Mouse (Mus musculus) kidney, postnatal 0 days (tissue): ENCODE results near the gene Nprl2. TPM values are rescaled to one million over a fixed set of nuclear protein-coding genes. Genes with fewer than 3 reads are reported as not detected.

ENCODE experiments used
- ATAC-seq: fragments of 200-750 bp; cut with Nextera tagmentation; replicated peaks from 2 replicates; pipeline ENCODE4 v1.8.0; 2017; ENCODE audit warnings: low read depth, moderate number of reproducible peaks, moderate TSS enrichment, moderate library complexity; ENCODE audit not compliant: low FRiP score
- DNase-seq: peaks from one replicate; pipeline ENCODE4 v3.0.0-alpha.2; 2016; ENCODE audit warnings: low spot score
- H3K27ac ChIP-seq: fragments of 300-500 bp; sonication (generic); 2 replicates; pipeline ENCODE4 v1.5.1; 2014; ENCODE audit warnings: mild to moderate bottlenecking
- H3K27me3 ChIP-seq: fragments of 300-500 bp; sonication (generic); 2 replicates; pipeline ENCODE4 v1.6.1; 2014; ENCODE audit warnings: low read length, mixed read lengths; ENCODE audit not compliant: insufficient read depth
- H3K36me3 ChIP-seq: fragments of 300-500 bp; sonication (generic); 2 replicates; pipeline ENCODE4 v1.6.1; 2014; ENCODE audit warnings: low read length, mixed read lengths; ENCODE audit not compliant: insufficient read depth
- H3K4me1 ChIP-seq: fragments of 300-500 bp; sonication (generic); replicated peaks from 2 replicates; pipeline ENCODE4 v1.6.1; 2014; ENCODE audit warnings: antibody characterized with exemption, low read length, mixed read lengths; ENCODE audit not compliant: insufficient read depth
- H3K4me2 ChIP-seq: fragments of 300-500 bp; sonication (generic); 2 replicates; pipeline ENCODE4 v1.6.1; 2014; ENCODE audit warnings: mild to moderate bottlenecking, low read length, moderate library complexity, mixed read lengths
- H3K4me3 ChIP-seq: fragments of 300-500 bp; sonication (generic); replicated peaks from 2 replicates; pipeline ENCODE4 v1.5.1; 2014; ENCODE audit warnings: low read depth, low read length
- H3K9ac ChIP-seq: fragments of 300-500 bp; sonication (generic); 2 replicates; pipeline ENCODE4 v1.6.1; 2014; ENCODE audit warnings: low read depth, low read length
- H3K9me3 ChIP-seq: fragments of 300-500 bp; sonication (generic); replicated peaks from 2 replicates; pipeline ENCODE4 v1.6.1; 2016; ENCODE audit warnings: low read length, inconsistent platforms, mixed read lengths
- CTCF ChIP-seq: IDR thresholded peaks from 2 replicates; pipeline ENCODE4 v1.5.1; 2016; ENCODE audit warnings: antibody characterized with exemption, low read depth, mild to moderate bottlenecking, moderate library complexity
- WGBS: fragments of 180-500 bp; shearing (Covaris S2); extraction: QIAGEN DNeasy Blood & Tissue Kit; methylation state at CpG from one replicate; pipeline ENCODE4 v1.1.7; 2014; 5-methylcytosine and 5-hydroxymethylcytosine counted together
- polyA plus RNA-seq: library from polyadenylated mRNA; unstranded; fragments of >200 nt; fragmentation: Nextera tagmentation; extraction: Ambion mirVana; gene quantifications from 2 replicates; pipeline ENCODE4 v1.2.1, GENCODE M21; 2015

Gene Nprl2
- polyA plus RNA-seq, 1 experiment from 2014 or later, result 43.8 TPM

DNA sequence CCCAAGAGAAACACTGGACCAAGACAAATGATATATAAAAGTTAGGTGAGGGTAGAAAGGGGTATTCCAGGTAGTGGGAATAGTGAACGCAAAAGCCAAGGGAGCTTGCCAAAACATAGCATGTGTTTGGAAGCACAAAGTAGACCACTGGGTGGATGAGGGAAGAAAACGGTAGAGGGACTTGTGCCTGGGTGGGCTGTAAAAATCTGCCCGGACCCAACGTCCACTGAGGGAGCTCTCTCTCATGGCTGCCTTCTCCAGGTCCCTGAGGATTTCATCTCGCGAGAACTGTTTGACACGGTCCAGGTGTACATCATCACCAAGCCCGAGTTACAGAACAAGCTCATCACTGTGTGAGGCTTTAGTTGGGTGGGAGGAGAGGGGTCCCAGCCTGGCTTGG is 695 bp downstream of the Nprl2 start:
- DNase-seq, result peak; percentile 71
- peaks cover 20% of the 10 kb centered on the region; the same call in 1 of the 2 replicates for H3K4me1 ChIP-seq
- peak overlapping the region; percentile 80 for H3K27ac ChIP-seq
- no peaks in the 10 kb centered on the region for H3K9me3 ChIP-seq
- H3K27me3 ChIP-seq, result no peaks in the 10 kb centered on the region
- H3K9ac ChIP-seq, result peak overlapping the region; percentile 67
- no peak for TF ChIP-seq CTCF
- H3K4me2 ChIP-seq, result peak overlapping the region; percentile 95
- peak overlapping the region; percentile 70 for H3K4me3 ChIP-seq
- peaks cover 29% of the 10 kb centered on the region for H3K36me3 ChIP-seq
- WGBS, result 26% methylated on average over 8 of the region's 8 CpGs
- ATAC-seq, result no peak; the same call in 1 of the 2 replicates

DNA sequence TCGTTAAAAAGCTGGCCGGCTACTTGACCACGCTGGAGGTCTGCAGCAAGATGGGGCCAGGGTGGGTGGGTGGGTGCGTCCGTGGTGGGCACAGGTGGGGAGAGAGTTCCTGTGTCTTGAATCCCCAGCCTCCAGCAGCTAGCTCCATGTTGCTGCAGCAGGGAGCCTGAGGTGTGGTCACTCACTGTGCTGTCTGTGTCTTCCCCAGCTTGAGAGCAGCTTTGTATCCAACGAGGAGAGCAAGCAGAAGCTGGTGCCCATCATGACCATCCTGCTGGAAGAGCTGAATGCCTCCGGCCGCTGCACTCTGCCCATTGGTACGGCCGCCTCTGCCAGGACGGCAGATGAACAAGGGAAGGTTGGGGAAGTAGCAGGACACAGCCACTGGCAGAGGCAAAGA is 1.3 kb downstream of the Nprl2 start:
- ATAC-seq (no peak), DNase-seq (no peak)
- no peak overlapping the region for H3K4me3 ChIP-seq
- peaks cover 23% of the 10 kb centered on the region for H3K36me3 ChIP-seq
- peak overlapping the region; percentile 95; the same call in 1 of the 2 replicates for H3K4me2 ChIP-seq
- H3K4me1 ChIP-seq, result peaks cover 20% of the 10 kb centered on the region; the same call in 1 of the 2 replicates
- WGBS, result 86% methylated on average over 11 of the region's 11 CpGs
- TF ChIP-seq CTCF, result no peak
- H3K27me3 ChIP-seq, result no peaks in the 10 kb centered on the region
- H3K9ac ChIP-seq, result 0 out of 2 replicates have a peak overlapping the region, but pooled peaks have one; percentile 67
- H3K9me3 ChIP-seq, result no peaks in the 10 kb centered on the region
- no peak overlapping the region for H3K27ac ChIP-seq

DNA sequence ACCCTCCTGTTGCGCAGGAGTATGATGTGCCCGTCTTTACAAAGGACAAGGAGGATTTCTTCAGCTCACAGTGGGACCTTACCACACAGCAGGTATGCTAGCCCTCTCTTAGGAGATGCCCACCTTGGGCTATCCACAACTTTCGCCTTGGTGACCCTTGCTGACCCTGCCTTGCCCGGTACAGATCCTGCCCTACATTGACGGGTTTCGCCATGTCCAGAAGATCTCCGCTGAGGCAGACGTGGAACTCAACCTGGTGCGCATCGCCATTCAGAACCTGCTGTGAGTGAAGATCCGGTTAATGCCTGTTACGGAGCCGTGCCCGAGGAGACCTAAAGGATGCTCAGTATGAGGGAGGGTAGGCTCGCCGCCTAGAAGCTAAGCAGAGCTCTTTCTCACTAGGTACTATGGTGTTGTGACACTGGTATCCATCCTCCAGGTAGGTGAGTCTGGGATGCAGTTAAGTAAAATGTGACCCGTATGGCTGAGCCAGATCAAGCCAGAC is 2.2 kb downstream of the Nprl2 start:
- DNase-seq (no peak), ATAC-seq (no peak)
- no peak overlapping the region for H3K4me2 ChIP-seq
- H3K27me3 ChIP-seq, result no peaks in the 10 kb centered on the region
- 95% methylated on average over 17 of the region's 17 CpGs for WGBS
- H3K9me3 ChIP-seq, result no peaks in the 10 kb centered on the region
- H3K4me3 ChIP-seq, result no peak overlapping the region
- H3K36me3 ChIP-seq, result peaks cover 13% of the 10 kb centered on the region; the same call in 1 of the 2 replicates
- H3K9ac ChIP-seq, result no peak overlapping the region
- no peak for TF ChIP-seq CTCF
- peaks cover 20% of the 10 kb centered on the region; the same call in 1 of the 2 replicates for H3K4me1 ChIP-seq
- H3K27ac ChIP-seq, result no peak overlapping the region

DNA sequence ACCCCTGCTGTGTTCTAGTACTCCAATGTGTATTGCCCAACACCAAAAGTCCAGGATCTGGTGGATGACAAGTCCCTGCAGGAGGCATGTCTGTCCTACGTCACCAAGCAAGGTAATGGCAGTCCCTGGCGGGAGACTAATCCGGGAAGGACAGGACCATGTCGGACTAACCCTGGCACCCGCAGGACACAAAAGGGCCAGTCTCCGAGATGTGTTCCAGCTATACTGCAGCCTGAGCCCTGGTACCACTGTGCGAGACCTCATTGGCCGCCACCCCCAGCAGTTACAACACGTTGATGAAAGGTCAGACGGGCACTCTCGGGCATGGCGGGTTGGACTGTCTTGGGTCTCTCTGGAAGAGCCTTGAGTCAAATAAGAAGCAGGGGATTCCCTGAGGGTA is 2.7 kb downstream of the Nprl2 start:
- DNase-seq (no peak), ATAC-seq (no peak)
- no peak overlapping the region for H3K9ac ChIP-seq
- no peak overlapping the region for H3K4me2 ChIP-seq
- H3K27me3 ChIP-seq, result no peaks in the 10 kb centered on the region
- peaks cover 20% of the 10 kb centered on the region; the same call in 1 of the 2 replicates for H3K4me1 ChIP-seq
- WGBS, result 94% methylated on average over 12 of the region's 12 CpGs
- no peak overlapping the region for H3K27ac ChIP-seq
- TF ChIP-seq CTCF, result no peak
- no peak overlapping the region for H3K4me3 ChIP-seq
- H3K36me3 ChIP-seq, result peaks cover 9% of the 10 kb centered on the region; the same call in 1 of the 2 replicates
- H3K9me3 ChIP-seq, result no peaks in the 10 kb centered on the region

DNA sequence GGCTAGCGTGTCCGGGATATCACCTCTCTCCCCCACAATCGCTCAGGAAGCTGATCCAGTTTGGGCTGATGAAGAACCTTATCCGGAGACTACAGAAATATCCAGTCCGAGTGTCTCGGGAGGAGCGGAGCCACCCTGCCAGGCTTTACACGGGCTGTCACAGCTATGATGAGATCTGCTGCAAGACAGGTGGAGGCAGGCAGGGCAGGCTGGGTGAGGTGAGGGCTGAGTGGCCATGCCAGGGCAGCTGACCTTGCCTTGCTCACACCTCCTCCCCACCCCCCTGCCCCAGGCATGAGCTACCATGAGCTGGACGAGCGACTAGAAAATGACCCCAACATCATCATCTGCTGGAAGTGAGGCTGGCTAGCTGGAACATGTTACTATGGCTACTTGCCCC is 3.2 kb downstream of the Nprl2 start:
- Histone ChIP-seq H3K4me3 (no peak overlapping the region), H3K4me1 (peaks cover 20% of the 10 kb centered on the region; the same call in 1 of the 2 replicates), H3K4me2 (no peak overlapping the region), H3K27ac (no peak overlapping the region), H3K9ac (no peak overlapping the region), H3K27me3 (no peaks in the 10 kb centered on the region), H3K36me3 (0 out of 2 replicates have a peak, but pooled peaks cover 8% of the 10 kb centered on the region), H3K9me3 (no peaks in the 10 kb centered on the region)
- no peak for DNase-seq
- ATAC-seq, result no peak
- TF ChIP-seq CTCF, result no peak
- WGBS, result 84% methylated on average over 10 of the region's 10 CpGs

DNA sequence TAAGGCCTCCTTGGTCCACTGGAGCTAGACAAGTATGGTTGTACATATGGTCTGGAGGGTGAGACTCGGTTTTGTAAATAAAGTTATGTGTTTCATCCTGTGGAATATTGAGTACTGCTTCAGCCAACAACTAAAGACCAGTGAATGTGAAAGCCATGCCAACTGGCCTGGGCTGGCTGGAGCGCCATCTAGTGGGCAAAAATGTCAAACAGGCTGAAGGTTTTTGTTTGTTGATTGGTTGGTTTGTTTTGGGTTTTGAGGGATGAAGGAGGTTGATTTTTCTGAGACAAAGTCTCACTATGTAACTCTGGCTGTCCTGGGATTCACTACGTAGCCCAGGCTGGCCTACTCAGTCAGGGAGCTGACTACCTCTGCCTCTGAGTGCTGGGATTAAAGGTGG is 3.6 kb downstream of the Nprl2 start:
- DNase-seq (peak; percentile 80), ATAC-seq (no peak)
- Histone ChIP-seq H3K36me3 (0 out of 2 replicates have a peak, but pooled peaks cover 8% of the 10 kb centered on the region), H3K4me1 (peaks cover 21% of the 10 kb centered on the region; the same call in 1 of the 2 replicates), H3K27ac (no peak overlapping the region), H3K27me3 (no peaks in the 10 kb centered on the region), H3K9ac (no peak overlapping the region), H3K4me3 (no peak overlapping the region), H3K4me2 (no peak overlapping the region), H3K9me3 (no peaks in the 10 kb centered on the region)
- TF ChIP-seq CTCF, result peak; percentile 96
- WGBS, result 11% methylated on average over 3 of the region's 3 CpGs
